Mouse (Mus musculus): ENCODE data around the gene Mphosph9. TPM values are rescaled to one million over a fixed set of nuclear protein-coding genes. Genes with fewer than 3 reads are reported as not detected.

Gene Mphosph9
- polyA plus RNA-seq, 1 experiment from 2014 or later: 24.7 TPM

DNA sequence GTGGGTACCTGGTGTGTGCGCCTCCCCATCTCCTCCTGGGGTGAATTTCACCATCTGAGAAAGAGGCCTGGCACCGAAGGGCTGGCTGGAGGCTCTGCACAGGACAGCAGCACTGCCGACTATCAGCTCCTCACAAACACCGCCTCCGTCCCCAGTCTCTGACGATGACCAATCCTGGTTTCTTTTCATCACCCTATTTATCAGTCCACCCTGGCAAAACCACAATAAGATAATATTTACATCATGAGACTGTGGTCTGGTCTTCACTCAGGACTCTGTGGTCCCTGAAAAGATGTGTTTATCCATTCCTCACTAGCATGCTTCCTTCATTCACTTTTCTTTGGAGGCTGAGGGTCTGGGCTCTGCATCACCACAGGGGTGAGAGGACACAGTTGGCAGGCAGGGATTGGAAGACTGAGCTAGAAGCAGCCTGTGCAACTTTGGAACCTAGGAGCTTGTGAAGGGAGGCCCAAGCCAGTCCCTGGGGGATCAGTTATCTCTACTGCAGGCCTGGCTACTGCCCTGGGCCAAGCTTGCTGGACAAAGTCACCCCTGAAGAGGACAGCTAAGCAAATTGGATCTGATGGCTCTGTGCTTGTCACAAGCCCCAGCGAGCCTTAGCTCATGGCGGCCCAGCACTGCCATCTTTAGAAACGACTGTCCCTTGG is 123.5 kb downstream of the Mphosph9 start:
- Histone ChIP-seq H3K4me3 (replicated peaks) (no peak overlapping the region), H3K9ac (no peak overlapping the region; the same call in 1 of the 2 replicates), H3K4me1 (peaks cover 33% of the 10 kb centered on the region), H3K27ac (no peak overlapping the region), H3K9me3 (no peaks in the 10 kb centered on the region), H3K36me3 (replicated peaks) (no peaks in the 10 kb centered on the region), H3K27me3 (no peaks in the 10 kb centered on the region), H3K4me2 (no peak overlapping the region)
- no peak for ATAC-seq (ENCODE audit: low FRiP score)
- 94% methylated on average over 9 of the region's 9 CpGs for WGBS

DNA sequence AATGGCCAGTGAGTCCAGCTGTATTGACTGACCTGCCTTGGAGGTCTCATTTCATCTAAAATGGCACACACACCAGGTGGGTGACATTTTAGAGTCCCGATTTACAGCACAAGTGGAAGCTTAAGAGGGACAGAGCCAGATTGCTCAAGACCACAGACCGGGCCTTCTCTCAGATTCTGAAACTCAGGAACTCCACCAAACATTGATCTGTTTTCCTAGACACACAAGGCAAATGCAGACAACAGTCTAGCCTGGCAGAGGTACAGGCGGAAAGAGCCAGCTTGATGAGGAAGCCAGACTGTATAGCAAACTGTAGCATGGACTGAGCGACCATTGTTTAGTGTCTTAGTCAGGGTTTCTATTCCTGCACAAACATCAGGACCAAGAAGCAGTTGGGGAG is 124.5 kb downstream of the Mphosph9 start:
- no peak overlapping the region for H3K27ac ChIP-seq
- no peak overlapping the region for H3K4me3 ChIP-seq (replicated peaks)
- no peak for ATAC-seq (ENCODE audit: low FRiP score)
- H3K9me3 ChIP-seq: no peaks in the 10 kb centered on the region
- H3K36me3 ChIP-seq (replicated peaks): no peaks in the 10 kb centered on the region
- no peak overlapping the region for H3K9ac ChIP-seq
- no peaks in the 10 kb centered on the region for H3K27me3 ChIP-seq
- H3K4me1 ChIP-seq: peaks cover 33% of the 10 kb centered on the region
- H3K4me2 ChIP-seq: no peak overlapping the region
- 94% methylated on average over 4 of the region's 4 CpGs for whole genome bisulfite sequencing

DNA sequence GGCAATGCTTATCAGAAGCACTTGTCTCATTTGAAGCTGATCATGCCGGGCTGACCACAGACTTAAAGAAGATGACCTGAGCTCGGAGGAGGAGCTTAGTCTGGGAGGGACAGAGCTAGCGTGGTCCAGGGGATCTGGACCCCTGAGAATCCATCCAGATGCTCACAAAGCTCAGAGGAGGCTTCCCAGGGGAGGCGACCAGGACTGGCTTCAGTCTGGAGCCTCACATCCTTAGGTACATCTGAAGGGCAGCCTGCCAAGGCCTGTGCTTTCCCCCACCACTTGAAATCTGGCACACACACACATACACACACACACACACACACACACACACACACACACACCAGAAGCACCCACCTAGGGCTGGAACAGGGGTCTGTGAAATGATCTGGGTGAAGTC is 125.7 kb downstream of the Mphosph9 start:
- no peak for ATAC-seq (ENCODE audit: low FRiP score)
- no peak overlapping the region for H3K9ac ChIP-seq
- H3K4me2 ChIP-seq: no peak overlapping the region
- H3K4me1 ChIP-seq: peaks cover 29% of the 10 kb centered on the region
- WGBS: 76% methylated on average over 4 of the region's 4 CpGs
- H3K9me3 ChIP-seq: no peaks in the 10 kb centered on the region
- no peak overlapping the region for H3K27ac ChIP-seq
- no peak overlapping the region for H3K4me3 ChIP-seq (replicated peaks)
- H3K36me3 ChIP-seq (replicated peaks): no peaks in the 10 kb centered on the region
- H3K27me3 ChIP-seq: no peaks in the 10 kb centered on the region

DNA sequence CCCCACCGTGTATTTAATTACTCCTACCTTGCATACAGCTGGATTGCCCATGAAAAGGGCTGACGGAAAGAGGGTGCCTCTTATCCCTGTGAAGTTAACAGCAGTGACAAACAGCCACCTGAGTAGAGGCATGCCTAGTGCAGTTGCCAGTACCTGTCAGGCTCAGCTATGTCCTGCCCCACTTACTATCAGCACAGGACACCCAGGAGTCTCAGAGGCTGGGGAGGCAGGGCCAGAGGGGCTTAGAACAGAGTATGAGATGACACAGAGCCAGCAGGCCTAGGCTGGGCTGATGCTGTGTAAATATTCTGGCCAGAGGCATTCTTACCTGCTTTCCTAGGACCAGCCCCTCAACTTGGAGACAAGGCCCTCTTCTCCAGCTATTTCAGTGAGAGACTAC is 126.2 kb downstream of the Mphosph9 start:
- Histone ChIP-seq H3K9me3 (no peaks in the 10 kb centered on the region), H3K4me2 (no peak overlapping the region), H3K4me3 (replicated peaks) (no peak overlapping the region), H3K4me1 (peaks cover 26% of the 10 kb centered on the region), H3K9ac (no peak overlapping the region), H3K27me3 (no peaks in the 10 kb centered on the region), H3K36me3 (replicated peaks) (no peaks in the 10 kb centered on the region), H3K27ac (no peak overlapping the region)
- no peak for ATAC-seq (ENCODE audit: low FRiP score)
- WGBS: 72% methylated on average over 2 of the region's 2 CpGs

Other genes with a start within 250 kb of the Mphosph9 start
- 2.9 and 3.3 TPM in 2 replicates for gene Abcb9, start 232.2 kb downstream of the Mphosph9 start, polyA plus RNA-seq (2016; fragmentation: Nextera tagmentation; extraction: Ambion mirVana)
- 17.7 and 19.1 TPM in 2 replicates for gene Ogfod2, start 215.7 kb downstream of the Mphosph9 start, polyA plus RNA-seq (2016; fragmentation: Nextera tagmentation; extraction: Ambion mirVana)
- 92.7 and 97.1 TPM in 2 replicates for gene Arl6ip4, start 211.9 kb downstream of the Mphosph9 start, polyA plus RNA-seq (2016; fragmentation: Nextera tagmentation; extraction: Ambion mirVana)
- gene Pitpnm2, start 78.2 kb downstream of the Mphosph9 start, polyA plus RNA-seq (2016; fragmentation: Nextera tagmentation; extraction: Ambion mirVana): 6.8 and 8.9 TPM in 2 replicates
- 19.2 and 23.0 TPM in 2 replicates for gene 2810006K23Rik, start 117 bp upstream of the Mphosph9 start, polyA plus RNA-seq (2016; fragmentation: Nextera tagmentation; extraction: Ambion mirVana)
- 81.1 and 105 TPM in 2 replicates for gene Cdk2ap1, start 35.1 kb upstream of the Mphosph9 start, polyA plus RNA-seq (2016; fragmentation: Nextera tagmentation; extraction: Ambion mirVana)
- gene Sbno1, start 98.0 kb upstream of the Mphosph9 start, polyA plus RNA-seq (2016; fragmentation: Nextera tagmentation; extraction: Ambion mirVana): 102 and 109 TPM in 2 replicates
- 41.9 and 59.7 TPM in 2 replicates for gene Kmt5a, start 112.0 kb upstream of the Mphosph9 start, polyA plus RNA-seq (2016; fragmentation: Nextera tagmentation; extraction: Ambion mirVana)
- 18.6 and 20.4 TPM in 2 replicates for gene Rilpl2, start 150.4 kb upstream of the Mphosph9 start, polyA plus RNA-seq (2016; fragmentation: Nextera tagmentation; extraction: Ambion mirVana)
- 32.0 and 33.1 TPM in 2 replicates for gene Snrnp35, start 155.2 kb upstream of the Mphosph9 start, polyA plus RNA-seq (2016; fragmentation: Nextera tagmentation; extraction: Ambion mirVana)
- 17.4 and 17.8 TPM in 2 replicates for gene Rilpl1, start 203.4 kb upstream of the Mphosph9 start, polyA plus RNA-seq (2016; fragmentation: Nextera tagmentation; extraction: Ambion mirVana)
- 404 and 414 TPM in 2 replicates for gene Tmed2, start 212.7 kb upstream of the Mphosph9 start, polyA plus RNA-seq (2016; fragmentation: Nextera tagmentation; extraction: Ambion mirVana)
- gene Ddx55, start 224.9 kb upstream of the Mphosph9 start, polyA plus RNA-seq (2016; fragmentation: Nextera tagmentation; extraction: Ambion mirVana): 18.7 and 19.3 TPM in 2 replicates